Mouse (Mus musculus) heart, postnatal 14 days (tissue): ENCODE results near the gene Ostn. TPM values are rescaled to one million over a fixed set of nuclear protein-coding genes. Genes with fewer than 3 reads are reported as not detected.
"Not testable (repeated sequence)": the region's sequence is repeated elsewhere in the genome, so short reads cannot be mapped to it uniquely, and the experiment has no call there.

Experiments used
- DNase-seq, 2 experiments: peaks; one replicate each; pipeline ENCODE4 v3.0.0; 2021 to 2022
- intact Hi-C: fragments of 180-260 bp; cut with DNase I; formaldehyde crosslinking; loops from one replicate; pipeline ENCODE4 v1.15.1; 2025
- long read RNA-seq, 2 experiments: library from polyadenylated mRNA; stranded (forward); transcript quantifications; one replicate each; pipeline ENCODE4 v2.0.0; 2021
- total RNA-seq, 2 experiments: library from RNA; stranded (reverse); gene quantifications; 2 replicates each; pipeline ENCODE4 v1.2.3; 2021

Gene Ostn
- not detected for total RNA-seq
- long read RNA-seq, experiment 1, result 0 reads
- long read RNA-seq, experiment 2, result 0 reads

DNA sequence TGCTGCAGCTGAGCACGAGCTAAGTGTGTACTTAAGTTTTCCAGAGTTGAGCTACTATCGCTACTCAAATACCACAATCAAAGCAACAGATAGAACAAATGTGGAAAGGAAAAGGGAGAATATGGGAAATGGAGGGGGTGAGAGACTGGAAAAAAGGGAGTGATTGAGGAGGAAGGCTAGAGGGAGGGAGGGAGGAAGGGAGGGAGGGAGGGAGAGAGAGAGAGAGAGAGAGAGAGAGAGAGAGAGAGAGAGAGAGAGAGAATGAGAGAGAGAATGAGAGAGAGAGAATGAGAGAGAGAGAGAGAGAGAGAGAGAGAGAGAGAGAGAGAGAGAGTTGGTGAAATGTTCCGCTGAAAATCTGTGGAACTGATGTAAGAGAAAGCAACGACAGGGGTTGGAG lies at the start of gene Ostn:
TSS of gene Ostn (plus strand) at position 301 of the 400 bp plus-strand sequence.
- not testable (repeated sequence) for DNase-seq

DNA sequence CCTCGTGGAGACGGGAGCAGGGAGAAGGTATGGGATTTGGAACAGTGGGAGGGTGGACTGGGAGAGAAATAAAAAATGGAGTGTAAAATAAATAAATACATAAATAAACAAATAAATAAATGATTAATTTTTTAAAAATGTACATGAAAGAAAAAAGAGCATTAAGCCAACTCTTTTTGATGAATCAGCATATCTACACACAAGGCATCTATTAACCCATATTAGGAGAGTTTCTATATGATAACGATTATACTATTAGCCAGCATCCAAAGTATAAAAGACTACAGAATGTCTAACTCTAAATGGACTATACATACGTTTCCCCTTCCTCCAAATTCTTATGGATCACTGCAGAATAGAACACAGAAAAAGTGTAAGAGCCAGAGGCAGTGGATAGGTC lies 38.5 kb upstream of the Ostn start:
- no peak for DNase-seq
- intact Hi-C loops, result no loop called here

More for the DNA sequence above, at the start of gene Ostn:
- intact Hi-C loops, result not testable (repeated sequence)

DNA sequence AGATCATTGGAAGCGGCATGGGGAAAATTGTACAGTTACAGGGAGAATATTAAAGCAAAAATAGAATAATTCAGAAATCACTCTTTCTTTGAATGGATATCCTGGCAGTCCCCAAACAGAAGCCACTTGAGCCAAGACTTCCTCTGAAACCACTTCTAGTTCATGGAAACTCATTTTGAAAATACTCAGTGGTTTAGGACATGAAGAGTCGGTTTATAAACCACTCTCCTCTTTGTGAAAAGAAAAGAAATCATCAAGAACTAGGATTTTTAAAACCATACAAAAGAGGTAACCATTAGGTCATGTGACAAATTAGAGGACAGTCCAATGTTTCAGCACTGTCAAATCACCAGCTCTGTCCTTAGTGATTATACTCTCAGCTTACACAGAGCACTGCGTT lies 19.9 kb upstream of the Ostn start:
- intact Hi-C loops, result no loop called here
- DNase-seq, result no peak

DNA sequence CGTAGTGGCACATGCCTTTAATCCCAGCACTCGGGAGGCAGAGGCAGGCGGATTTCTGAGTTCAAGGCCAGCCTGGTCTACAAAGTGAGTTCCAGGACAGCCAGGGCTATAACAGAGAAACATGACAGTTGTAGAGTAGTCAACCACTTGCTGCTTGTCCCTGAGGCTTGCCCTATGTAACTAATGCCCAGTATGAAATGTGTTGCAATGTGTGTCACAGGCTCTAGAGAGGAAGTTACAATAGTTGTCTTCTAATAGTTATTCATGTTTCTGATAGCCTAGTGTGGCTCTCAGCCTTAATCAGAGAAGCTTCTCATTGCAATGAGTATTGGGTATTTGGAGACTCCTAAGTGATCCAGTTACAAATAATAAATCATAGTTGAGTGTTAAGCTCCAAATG lies 10.8 kb upstream of the Ostn start:
- intact Hi-C loops, result no loop called here
- no peak for DNase-seq

DNA sequence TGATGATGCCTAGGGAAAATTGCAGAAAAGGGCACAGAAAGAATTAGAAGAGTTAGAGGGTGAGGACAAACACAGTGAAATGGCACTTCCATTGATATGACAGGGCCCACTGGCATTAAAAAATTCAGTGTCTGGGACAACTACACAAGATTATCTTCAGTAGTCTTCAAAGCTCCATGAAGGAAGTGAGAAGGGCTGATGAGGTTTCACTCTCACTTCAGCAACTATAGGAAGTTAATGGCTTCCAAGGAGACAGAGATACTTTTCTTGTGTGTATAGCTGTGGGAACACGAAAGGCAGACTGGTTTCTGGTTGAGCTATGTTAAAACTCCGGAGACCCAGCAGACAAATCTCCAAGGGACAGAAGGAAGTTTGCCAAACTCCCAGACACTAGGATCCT lies 10.4 kb upstream of the Ostn start:
- intact Hi-C loops, result no loop called here
- no peak for DNase-seq

DNA sequence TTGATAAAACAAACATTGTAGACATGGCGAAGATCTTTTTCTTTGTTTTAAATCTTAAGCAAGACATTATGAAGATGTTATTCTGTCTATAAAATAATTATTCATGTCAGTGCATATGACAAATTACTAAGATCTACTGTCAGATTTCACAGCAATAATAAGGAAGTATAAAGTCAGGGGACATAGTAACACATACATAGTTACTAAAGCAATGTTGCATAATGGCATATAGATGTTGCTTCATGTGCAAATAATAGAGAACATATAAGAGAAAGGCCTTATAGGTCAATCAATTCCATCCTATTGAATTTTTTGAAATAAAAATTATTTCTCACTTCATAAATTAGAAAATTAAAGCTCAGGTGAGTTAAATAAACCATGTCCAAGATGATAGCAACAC lies 11.8 kb downstream of the Ostn start:
- intact Hi-C loops, result no loop called here
- no peak for DNase-seq

DNA sequence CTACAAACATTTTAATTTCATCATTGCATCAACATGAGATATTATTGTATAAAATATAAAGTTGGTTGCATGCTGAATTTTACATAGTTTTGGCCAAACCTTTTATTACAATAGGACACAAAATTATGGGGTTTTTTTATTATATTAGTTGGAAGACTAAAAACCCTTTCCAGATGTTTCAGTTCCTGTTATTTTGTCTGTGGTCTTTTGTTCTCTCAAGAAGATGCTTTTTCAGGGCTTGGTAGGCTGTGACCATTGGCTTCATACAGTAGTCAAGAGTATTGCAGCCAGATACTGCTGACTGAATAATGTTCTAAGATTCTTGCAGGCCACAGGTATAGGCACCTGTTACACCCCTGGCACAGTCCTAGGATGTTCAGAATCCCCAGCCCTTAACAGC lies 14.8 kb downstream of the Ostn start:
- intact Hi-C loops, result no loop called here
- no peak for DNase-seq

DNA sequence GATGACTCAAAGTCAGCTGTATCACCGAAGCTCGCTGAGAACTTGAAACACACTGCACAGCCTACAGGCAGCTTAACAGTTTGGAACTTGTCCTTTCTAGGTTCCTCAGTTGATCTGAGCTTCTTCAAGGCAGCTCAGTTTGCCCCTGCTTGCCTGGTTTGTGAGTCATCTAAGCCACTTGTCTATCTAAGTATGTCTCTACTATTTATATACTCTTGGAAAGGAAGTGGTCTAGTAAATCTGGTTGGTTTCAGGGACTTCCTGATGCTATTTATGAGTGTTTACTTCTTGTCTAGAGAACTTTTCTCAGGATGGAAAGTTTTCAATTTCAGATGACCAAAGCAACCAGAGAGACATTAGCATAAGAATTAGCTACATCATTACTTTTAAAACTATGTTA lies 19.2 kb downstream of the Ostn start:
- intact Hi-C loops, result no loop called here
- DNase-seq, result no peak

DNA sequence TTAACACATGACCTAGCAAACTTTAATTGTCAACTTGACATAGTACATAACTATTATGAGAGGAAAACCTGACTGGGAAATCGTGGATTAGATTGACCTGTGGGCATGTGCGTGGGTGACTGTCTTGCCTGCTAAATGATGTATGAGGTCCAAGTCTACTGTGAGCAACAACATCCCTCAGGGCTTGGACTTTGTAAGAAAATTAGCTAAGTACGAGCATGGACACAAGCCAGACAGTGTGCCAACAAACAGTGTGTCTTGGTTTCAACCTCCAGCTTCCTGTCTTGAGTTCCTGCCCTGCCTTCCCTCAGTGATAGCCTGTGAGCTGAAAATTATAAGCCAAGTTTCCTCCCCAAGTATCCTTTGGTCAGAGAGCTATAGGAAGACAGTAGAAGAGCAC lies 40.2 kb downstream of the Ostn start:
- intact Hi-C loops, result no loop called here
- no peak for DNase-seq

DNA sequence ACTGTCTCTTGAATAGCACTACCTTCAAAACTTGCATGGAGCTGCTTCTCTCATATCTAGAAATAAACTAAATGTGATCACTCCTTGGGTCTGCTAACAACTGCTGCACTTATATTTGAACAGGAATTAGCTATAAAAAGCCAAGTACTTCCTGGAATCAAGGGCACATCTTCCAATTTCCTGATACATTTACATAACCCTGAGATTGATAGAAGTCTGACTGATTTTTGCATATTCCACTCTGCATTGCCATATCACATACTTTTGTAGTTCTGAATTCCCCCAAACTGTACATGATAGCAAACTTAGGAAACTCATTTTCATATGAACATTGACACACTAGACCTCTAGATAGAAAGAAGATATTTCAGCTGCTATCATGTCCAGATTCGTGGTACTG lies 41.1 kb downstream of the Ostn start:
- intact Hi-C loops, result no loop called here
- no peak for DNase-seq

DNA sequence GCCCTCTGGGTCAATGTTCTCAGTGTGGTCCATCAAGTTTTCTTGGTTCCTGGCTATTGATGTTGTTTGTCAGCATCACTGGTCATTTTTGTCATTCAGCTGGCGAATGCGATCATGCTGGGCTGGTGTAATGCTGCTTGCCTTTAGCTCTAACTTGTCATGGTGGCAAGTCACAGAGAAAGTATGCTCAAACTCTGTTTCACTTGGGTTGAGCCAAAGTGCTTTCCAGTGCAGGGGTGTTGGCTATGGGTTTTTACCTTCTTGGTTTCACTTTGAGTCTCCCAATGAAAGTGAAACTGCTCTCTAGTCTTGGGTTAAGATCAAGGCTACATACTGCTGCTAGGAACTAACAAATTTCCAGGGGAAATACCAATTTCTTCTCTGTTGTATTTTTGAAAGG lies 41.9 kb downstream of the Ostn start:
- DNase-seq, result no peak
- intact Hi-C loops, result no loop called here

DNA sequence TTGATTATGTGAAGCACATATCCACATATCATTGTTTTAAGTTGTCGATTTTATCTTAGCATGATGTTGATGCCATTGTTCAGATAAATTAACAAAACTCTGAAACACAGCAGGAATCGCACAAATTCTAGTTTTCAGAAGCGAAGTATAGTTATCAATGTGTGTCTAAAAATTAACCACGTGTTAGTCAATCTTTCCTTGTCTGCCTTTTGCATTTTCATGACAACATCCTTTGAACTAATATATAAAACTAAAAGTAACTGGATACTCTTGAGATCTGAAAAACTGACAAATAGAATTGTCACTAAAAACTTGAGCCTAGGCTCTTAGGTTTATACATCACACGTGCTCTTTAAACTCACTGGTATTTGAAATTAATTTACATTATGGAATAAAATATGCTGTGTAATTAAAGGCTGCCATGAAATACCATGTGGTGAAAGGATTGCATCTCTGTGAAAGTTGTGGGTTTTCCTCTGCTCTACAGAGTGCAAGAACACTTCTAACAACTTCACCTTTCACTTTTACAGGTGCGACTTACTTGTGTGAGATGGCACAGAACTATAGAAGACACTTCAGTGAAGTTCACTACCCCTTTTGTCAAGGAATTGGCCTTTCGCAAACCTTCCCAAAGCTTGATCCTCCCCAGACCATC lies 42.7 kb downstream of the Ostn start:
- DNase-seq, result no peak
- intact Hi-C loops, result no loop called here

DNA sequence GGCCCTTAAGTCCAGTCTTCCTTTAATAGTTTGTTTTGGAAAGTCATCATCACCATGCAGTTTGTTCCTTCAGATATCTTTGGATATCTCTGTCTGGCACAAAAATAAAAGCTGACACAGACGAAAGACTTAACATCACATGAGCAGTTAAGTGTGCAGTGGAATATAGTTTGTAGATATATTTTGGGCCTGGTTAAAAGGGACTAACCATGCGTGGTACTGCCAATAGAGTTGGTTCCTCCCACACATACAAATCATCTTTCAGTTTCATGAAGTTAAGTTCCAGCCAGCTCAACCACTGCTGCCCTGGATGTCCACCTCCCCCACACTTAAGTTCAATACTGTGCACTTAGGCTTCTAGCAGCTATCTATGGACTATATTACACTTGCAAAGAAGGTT lies 47.2 kb downstream of the Ostn start:
- no peak for DNase-seq
- intact Hi-C loops, result no loop called here

DNA sequence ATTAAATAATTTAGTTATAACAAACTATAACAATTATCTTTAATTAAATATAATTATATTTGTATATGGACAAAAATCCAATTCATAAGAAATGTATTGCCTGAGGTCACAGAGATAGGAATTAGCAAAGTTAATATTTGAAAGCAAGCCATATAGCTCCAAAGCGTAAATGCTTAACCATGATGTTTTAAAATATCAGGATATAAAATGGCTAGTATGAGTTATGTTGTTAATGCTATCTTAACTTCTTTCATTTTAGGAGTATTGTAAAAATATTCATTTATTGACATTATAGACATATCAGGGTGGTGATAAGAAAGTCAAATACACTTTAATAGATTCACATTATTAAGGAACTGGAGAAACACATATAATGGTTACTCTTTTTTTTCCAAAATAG lies 52.8 kb downstream of the Ostn start:
- DNase-seq, result no peak
- intact Hi-C loops, result no loop called here

DNA sequence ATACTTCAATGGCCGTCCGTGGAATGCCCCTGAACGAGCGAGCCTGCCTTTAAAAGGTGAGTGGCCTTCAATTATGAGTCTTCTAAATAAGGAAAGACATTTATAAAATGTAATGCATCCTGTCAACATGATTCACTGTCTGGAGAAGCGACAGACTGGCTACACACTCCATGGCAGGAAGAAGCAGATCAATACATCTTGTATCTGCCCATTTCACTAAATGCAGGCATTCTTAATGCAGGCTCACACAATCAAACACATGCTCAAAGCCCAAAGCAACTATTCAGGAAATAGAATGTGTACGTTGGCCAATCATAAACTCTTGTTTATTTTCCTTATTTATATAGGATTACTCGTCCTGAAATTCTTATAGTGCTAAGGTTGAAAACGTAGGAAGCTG lies 62.9 kb downstream of the Ostn start, which contains the start of gene Uts2b:
TSS of gene Uts2b (minus strand) at position 49 of the 400 bp plus-strand sequence.
- intact Hi-C loops, result no loop called here

DNA sequence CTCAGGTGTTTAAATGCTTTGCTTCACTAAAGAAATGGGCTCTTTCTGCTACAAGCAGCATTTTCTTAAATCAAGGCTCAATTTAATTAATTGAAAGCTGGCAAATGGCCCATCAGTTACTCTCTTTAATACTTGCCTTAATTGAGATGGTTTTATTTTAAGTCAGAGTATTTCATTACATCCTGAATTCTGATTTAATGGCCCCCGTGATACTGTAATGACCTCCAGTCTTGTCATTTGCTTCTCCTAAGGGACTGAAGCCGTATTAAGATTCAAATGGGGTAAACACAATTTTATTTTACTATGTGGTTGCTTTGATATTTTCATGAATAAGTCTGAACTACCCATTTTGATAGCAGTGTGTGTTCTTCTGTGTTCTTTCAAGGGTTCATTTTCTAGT lies 63.4 kb downstream of the Ostn start:
- intact Hi-C loops, result no loop called here
- DNase-seq, result no peak

More for the DNA sequence above, 62.9 kb downstream of the Ostn start, which contains the start of gene Uts2b:
- no peak for DNase-seq

DNA sequence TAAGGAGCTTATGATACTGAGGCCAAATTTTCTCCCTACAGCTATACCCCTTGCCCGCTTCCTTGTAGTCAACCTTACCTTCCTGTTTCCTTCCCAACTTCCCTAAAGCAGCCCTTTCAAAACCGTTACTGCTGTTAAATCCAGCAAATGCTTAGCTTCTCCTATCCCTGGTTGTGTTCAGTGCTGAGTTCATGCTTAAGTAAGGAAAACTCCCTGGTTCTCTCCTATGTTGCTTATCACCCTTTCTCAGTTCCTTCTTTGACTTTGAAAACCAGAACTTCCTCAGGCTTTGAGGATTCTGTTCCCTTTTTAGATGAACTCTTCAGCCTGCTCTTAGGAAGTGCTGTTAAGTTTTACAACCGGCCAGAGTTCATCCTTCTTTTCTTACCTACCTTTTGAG lies 66.8 kb downstream of the Ostn start:
- no peak for DNase-seq

DNA sequence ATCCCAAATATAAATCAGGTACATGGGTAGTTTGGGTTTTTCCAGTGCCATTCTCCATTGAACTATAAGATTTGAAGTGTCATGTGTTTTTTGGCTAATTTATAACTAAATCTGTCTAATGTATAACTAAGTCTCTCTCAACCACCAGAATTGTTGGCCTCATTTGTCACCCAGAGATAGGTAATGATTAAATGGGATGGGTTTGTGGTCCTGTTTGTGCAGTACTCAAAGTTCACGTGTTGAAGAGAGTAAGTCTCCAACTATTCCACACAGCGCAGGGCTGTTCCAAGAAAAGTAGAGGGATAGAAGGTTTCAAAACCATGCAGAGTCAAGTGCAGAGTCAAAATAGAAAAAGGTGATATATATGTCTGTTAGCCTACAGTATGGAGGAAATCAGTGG lies 68.0 kb downstream of the Ostn start:
- intact Hi-C loops, result no loop called here

More for the DNA sequence above, 66.8 kb downstream of the Ostn start:
- intact Hi-C loops, result no loop called here

DNA sequence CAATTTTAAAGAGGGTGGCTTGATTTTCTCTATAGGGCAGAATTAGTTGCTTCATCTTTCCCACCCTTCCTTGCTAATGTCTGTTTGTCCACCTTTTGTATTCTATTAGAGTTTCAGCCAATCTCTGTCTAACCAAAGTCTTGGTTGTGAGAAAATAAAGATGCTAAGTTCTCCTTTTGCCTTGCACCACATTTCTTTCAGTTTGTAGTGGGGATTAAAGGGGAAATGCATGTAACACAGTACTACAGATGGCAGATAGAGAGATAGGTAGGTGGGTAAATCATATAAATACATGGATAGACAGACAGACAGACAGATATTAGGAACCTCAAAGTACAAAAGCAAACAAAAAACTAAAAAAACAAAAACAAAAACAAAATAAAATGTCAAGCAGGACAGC lies 69.3 kb downstream of the Ostn start:
- intact Hi-C loops, result no loop called here
- DNase-seq, result no peak

More for the DNA sequence above, 68.0 kb downstream of the Ostn start:
- no peak for DNase-seq

DNA sequence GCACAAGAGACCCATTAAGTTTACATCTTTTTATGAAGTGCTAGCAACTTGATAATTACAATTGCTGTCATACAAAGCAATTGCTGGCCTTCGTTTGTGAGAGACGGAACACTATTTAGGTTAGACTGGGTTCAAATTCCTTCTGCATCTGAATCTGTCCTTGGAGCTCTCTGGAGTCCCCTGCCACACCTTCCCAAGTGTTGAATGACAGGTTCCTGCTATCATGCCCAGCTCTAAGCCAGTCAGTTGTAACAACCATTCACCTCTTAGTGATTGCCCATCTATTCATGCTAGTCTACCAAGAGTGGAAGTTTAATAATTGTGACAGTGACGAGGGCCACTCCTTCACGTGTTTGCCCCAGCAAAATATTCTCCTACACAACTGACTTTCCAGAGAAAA lies 74.9 kb downstream of the Ostn start:
- intact Hi-C loops, result no loop called here
- no peak for DNase-seq

DNA sequence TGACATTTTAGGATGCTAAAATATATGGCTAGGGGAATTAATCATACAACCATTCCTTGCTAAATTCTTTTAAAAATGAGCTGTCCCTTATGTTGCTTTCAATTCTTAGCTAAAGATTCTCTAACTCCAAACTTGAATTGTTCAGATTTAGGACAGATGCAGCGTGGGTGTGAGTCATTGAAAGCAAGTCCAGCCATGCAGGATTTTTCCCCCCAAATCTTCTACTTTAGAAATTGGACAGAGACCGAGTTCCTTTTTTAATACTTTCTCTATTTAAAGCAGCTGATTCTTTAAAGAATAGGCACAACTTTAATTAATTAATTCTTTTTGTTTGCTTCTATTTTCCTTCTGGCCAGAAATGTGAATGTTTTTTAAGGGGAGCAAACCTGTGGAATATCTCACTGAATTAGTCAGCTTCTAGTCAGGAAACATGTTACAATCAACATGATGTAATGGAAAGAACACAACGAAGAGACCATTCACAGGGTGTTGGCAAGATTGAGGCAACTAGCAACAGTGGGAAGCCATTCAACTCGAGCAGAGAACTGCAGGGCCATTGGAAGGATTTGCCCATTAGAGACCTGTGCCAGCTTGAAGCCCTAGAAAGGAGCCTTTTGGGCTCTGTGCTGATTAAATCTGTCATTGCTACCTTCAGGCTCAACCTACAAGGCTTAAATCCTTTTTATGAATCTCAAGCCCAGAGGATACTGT lies 77.8 kb downstream of the Ostn start:
- DNase-seq, result peak in 1 of 2 experiments; percentile 5
- intact Hi-C loops, result no loop called here

DNA sequence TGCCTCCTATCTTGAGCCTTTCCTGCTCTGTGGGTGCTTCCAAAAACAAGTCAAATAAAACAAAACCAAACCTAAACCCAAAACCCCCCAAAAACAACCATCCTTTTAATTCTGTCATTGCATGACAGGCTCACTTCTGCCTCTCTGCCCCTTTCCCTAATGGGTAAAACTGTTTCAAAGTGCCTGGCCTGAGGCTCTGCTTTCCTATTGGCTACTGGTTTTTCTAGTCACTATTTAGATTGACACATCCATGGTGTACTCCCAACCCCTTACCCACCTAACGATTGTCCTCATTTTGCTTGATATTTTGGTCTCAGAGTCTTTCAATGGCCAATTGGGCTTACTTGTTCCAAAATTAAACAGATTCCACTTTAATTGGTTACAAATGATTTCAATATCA lies 78.4 kb downstream of the Ostn start:
- intact Hi-C loops, result no loop called here
- DNase-seq, result no peak
